Mouse (Mus musculus): ENCODE measurements around the gene Mymk.

The Mymk gene

DNA sequence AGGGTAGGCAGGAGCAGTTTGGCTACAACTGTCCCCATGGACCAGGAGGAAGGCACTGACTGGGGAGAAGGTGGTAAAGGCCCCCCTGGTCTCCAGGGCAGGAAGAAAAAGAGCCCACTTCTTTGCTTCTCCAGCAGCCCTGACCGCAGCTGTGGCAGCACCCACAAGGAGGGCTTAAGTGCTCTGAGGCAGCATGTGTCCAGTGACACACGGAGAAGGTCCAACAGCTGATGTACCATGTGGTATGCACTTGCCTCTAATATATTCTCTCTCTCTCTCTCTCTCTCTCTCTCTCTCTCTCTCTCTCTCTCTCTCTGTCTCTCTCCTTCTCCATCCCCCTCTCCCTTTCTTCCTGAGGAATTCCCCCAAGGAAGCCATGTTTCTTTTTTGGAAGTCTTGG, at the start of gene Mymk:
Gene Mymk (minus strand): TSS at position 202 of the 400 bp plus-strand sequence.
- DNase-seq (ENCODE audit: low spot score), result no peak

DNA sequence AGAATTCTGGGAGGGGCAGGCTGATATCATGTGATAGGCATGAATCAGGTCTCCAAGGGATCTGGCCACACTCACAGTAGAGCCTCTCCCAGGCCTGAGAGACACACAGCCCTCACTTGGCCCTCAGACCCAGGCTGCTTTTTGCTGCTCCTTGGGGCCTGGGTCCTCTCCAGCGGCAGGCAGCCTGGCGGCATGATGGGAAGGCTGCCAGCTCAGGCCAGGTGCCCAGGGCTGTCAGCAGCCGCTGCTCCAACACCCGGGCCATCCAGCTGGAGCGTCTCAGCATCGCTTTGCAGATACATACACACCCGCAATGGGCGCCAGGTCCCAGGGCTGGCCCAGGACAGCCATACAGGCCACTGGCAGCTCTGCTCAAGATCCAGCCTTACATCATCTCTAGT, 48.3 kb upstream of the Mymk start:
- DNase-seq (ENCODE audit: low spot score), result no peak

DNA sequence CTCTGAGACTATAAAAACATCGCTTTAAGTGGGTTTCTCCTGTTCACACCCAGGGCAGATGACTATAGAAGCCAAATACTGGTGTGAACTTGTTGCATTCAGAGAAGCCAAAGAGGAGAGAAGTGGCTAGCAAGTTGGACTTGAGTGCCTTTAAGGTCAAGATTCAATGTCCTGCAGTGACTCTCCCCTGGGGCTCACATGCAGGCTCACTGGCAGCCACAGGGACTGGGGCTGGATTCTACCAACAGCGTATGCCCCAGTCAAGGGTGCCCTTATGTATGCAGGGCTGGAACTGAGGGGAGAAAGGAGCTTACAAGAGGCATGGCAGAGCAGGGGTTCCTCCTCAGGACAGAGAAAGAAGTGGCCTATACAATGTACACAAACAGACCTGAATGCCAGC, 47.8 kb upstream of the Mymk start:
- DNase-seq (ENCODE audit: low spot score), result no peak

DNA sequence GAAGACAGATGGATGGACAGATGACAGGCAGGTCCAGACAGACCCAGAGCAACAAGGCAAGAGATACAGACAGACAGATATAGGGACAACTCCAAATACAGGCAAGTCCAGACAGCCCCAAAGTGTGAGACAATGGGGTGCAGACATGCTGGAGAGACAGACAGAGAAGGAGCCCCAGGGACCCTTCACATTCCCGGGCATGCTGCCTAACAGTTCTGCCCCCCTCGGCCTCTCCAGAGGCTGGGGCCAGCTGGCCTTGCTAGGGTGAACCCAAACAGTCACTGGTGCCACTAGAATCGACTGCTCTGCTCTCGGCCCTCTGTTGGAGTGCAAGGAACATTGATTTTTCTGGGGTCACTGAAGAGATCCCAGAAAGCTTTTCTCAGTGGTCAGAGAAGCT, 46.5 kb upstream of the Mymk start:
- no peak for DNase-seq (ENCODE audit: low spot score)

DNA sequence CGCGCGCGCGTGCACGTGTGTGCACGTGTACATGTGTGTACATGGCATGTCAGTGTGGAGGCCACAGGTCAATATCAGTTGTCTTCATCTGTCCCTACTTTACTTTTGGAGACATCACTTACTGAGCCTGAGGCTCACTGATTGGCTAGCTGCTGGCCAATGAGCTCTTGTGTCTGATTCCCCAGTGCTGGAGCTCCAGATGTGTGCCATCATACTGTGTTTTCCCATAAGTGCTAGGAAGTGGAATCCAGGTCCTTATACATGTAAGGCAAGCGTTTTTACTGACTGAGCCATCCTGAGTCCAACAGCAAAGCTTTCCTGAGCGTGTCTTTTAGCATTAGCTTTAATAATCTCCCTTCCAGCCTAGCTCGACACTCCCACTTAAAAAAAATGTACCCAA, 42.2 kb upstream of the Mymk start:
- no peak for DNase-seq (ENCODE audit: low spot score)

DNA sequence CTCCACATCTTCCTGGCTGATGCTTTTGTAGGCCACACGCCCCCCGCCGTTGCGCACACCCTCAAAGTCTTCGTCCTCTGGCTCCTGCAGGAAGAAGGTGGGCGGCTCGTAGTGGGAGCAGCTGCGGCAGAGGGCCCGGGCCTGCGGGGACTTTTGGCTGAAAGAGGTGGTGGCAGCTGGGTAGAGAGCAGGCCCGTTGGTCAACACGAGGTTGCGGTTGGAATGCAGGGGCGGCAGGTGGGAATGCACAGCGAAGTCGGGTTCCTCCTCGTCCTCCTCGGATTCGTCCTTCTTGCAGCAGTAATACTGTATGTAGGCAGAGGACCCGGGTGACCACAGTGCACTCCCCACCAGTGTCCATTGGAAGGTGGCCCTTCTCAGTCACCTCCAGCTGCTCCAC, 40.6 kb upstream of the Mymk start:
- no peak for DNase-seq (ENCODE audit: low spot score)

DNA sequence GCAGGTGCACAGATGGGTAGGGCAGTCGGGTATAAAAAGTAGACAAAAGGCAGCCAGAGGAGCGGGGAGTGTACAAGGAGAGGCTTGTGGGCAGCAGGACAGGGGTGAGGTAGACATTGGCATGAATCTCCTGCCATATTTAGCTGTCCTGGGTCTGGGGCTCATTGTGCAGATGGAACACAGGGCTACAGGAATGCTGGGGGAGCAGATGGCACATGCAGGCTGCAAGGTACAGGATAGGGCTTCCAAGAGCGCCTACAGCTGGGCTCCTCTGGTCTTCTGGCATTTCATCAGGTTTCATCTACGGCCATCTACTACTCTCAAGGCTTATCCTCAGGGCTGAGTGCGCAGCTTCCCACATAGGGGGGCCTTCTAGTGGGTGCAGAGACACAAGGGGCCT, 37.1 kb upstream of the Mymk start:
- no peak for DNase-seq (ENCODE audit: low spot score)

DNA sequence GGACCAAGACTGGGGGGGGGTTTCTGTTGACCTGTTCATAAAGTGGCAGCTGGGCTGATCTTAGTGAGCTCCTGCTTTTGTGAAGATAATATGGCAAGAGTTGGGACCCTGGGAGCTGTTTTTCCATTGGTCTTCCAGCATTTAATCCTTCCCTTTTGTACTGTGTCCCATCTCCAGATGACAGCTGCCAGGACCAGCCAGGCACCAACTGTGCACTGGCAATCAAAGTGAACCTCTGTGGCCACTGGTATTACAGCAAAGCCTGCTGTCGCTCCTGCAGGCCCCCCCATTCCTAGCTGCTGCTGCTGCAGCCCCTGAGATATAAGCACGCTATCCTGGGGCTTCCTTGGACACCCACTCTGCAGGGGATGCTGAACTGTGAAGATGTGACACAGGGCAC, 36.2 kb upstream of the Mymk start:
- DNase-seq (ENCODE audit: low spot score), result no peak

DNA sequence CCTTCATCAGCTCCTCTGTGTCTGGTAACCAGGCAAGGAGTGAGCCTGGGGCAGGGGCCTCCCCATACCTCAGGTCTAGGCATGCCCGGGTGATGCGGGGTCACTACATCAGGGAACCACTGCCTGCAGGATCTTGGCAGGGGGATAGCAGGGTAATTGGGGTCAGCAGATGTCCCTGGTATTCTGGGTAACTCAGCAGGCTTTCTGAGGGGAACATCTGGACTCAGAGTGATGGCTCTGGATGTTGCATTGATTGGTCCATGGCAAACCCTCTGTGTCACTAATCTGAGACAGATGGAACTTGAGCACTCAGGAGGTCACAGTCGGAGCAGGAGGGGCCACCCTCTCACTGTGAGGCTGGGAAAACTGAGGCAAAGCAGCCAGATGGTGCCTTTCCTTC, 34.8 kb upstream of the Mymk start:
- no peak for DNase-seq (ENCODE audit: low spot score)

DNA sequence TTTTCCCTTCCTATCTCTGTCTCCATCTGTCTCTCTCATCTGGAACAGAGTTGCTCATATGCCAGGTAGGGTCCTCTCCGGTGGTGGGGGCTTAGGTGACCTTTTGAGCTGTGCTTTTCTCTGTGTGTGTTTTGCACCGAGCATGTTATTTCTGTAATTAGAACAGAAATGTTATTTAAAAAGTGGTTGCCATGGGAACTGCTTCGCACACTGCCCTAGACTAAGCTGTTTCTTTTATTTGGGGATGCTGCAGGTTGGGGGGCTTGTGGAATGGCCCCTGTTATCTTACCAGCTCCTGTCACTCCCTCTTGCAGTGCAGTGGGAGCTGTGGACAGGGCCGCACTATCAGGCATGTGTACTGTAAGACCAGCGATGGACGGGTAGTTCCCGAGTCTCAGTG, 31.6 kb upstream of the Mymk start:
- no peak for DNase-seq (ENCODE audit: low spot score)

DNA sequence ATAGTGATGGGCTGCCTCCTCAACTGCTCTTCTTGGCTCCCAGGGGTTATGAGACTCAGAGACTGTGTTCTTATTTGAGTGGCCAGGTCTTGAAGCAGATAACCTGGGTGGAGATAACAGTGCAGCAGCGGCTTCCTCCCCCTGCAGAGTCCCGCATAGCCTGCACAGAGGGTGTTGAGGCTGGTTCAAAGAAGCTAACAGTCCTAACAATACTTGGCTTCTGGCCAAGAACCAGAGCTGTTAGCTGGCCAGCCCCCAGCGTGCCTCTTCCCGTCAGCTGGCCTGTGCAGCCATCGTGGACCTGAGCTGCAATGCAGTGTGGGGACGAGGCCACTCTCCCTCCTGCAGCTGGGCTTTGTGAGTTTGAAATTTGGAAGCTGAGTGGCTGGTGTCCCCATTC, 25.8 kb upstream of the Mymk start:
- no peak for DNase-seq (ENCODE audit: low spot score)

DNA sequence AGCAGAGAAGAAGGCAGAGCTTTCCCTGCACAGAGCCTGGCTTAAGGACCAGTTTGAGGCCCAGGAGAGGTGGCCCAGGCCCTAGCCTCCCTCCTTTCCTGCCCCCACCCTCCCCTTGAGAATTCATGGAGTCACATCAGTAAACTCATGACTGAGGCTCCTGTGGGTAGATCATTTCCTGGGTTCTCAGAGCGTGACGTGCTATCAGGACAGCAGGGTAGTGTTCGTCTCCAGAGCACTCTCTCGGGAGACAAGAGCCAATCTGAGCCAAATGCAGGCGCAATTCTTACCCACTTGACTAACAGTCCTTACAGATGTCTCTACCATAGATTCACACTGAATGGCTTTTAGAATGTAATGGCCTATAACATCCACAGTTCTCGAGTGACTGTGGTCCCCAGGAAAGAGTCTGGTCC, 25.3 kb upstream of the Mymk start:
- no peak for DNase-seq (ENCODE audit: low spot score)

DNA sequence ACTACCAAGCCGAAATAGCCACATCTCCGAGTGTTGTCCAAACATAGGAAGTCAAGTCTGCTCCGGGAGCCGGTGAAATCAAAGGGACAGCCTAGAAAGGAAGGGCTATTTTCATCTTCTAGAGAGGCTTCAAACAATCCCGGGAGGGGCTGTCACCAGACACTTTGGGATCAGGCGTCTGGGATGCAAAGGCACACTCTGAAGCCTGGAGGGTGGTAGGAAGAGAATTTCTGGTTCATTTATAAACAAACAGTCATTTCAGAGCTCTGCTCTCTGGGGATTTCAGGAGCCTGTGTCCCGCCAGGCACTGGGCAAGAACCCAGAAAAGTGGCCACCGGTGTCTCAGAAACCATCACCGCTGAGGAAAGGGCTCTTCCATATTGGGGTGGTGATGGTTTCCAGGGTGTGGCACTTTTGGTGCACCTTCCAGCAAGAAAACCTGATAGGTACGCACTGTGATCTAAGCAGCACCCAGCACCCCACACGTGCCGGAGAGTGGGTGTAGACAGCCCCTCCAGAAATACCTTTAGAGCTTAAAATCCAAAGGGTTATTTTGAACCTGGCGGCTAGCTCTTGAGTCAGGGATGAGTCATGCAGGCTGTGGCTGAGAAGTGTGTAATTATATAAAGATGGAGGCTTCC, 24.5 kb upstream of the Mymk start:
- DNase-seq (ENCODE audit: low spot score), result no peak

DNA sequence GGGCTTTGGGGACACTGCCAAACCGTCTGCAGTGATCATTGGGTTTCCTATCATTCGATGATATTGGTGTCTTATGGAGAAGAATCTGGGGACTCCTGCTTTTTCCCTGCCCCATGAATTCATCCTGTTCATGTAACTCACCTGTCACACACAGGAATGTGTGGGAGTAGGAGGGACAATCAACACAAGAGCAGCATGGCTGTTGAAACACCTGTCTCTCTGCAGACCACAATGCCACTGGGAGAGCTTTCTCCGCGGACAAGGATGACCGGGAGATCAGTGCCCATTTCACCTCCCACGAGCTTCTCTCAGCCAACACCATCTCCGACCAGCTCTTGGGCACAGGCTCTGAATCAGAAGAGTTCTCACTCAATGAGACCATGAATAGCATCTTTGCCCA, 23.2 kb upstream of the Mymk start:
- no peak for DNase-seq (ENCODE audit: low spot score)

DNA sequence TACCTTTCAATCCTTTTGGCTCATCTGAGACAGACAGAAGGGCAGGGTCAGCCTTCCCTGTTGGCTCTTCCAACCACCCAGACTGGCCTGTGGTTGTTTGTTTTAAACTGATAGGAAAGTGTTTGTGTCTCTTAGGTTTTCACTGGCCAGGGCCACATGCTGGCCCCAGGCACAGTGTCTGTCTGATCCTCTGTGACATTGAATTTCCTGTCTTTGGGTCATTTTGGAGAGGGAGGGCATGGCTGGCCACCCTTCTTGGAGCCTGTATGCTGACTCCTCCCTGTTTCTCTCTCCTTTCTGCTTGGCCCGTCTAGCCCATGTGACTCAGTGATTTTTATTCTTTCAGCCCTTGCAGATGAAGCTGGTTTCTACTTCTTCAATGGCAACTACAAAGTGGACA, 17.3 kb upstream of the Mymk start:
- no peak for DNase-seq (ENCODE audit: low spot score)

DNA sequence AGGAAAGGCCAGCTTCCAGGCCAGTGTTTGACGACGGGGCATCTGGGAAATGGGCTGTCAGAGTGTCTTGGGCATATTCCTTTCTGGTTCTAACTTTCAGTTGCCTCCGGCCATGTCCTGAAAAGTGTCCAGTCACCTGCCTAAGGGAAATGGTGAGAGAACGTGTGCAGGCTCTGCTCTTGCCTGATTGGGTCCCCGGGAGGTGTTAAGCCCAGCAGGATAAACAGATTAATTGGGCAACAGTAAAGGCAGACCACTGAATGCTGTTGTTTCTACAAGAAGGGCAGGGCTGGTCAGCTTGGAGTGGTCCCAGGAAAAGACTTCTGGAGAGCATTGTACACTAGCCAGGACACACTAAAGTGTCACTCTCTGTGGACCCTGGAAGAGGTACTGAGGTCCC, 16.7 kb upstream of the Mymk start:
- DNase-seq (ENCODE audit: low spot score), result no peak

DNA sequence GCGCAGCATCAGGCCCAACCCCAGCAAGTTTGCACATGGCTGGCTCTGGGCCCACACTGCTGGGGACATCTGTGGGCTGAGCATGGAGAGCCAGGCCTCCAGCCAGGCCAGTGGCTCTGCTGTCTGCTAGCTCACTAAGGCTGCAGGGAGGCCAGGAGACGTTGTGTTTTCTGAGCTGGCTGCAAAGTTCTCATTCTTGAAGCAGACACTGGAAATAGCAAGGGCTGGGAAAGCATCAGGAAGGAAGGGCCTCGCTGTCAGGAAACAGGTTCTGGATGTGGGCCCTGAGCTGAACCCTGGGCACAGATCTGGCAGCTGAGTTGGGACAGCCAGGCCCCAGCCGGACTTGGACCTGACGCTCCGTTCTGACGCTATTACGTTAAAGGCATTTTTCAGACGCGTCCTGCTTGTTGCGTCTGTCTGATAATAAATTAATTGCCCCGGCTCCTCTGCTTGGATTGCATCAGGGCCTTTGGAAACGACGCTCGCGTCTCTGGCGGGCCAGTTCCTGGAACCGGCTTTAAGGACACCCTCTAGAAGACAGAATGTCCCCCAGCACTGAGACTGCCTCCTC, 16.2 kb upstream of the Mymk start:
- peak; percentile 33 for DNase-seq (ENCODE audit: low spot score)

DNA sequence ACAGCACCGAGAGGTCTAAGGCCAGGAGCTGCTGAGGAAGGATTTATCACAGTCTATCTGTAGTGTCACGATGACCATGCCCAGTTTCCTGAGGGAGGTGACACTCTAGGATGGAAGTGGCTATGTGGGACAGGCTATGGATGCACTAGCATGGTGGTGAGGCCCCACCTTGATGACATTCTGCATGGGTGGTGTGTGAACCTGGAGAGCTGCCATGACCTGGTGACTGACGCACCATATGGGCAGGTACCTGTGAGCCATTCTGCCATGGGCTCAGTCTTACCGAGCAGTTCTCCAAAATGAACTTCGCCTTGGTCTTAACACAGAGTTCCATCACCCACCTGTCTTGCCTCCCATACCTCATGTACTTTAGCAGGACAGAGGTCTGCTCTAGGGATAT, 15.6 kb upstream of the Mymk start:
- no peak for DNase-seq (ENCODE audit: low spot score)

DNA sequence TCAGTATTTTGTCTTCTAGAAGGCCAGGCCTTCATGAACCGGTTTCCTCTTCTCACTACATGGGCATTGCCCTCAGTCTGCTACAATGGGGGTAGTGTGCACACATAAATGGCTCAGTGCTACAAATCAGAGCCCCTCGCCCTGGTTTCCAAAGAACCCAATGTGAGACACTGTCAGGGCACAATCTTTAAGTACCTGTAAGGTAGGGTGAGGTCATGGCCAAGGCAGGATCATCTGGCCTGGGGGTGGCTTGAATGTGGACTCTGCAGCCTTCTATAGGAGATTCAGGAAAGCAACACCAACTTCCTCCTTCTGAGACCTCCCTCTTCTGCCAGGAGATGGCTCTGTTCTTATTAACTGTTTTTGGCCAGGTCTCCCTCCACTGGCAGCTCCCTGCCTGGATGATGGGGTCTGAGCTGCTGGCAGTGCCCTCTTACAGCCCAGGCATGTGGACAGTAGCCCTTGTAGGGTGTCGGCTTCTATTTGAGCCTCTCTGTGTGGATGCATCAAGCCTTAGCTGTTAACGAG, 14.6 kb upstream of the Mymk start:
- DNase-seq (ENCODE audit: low spot score), result no peak

DNA sequence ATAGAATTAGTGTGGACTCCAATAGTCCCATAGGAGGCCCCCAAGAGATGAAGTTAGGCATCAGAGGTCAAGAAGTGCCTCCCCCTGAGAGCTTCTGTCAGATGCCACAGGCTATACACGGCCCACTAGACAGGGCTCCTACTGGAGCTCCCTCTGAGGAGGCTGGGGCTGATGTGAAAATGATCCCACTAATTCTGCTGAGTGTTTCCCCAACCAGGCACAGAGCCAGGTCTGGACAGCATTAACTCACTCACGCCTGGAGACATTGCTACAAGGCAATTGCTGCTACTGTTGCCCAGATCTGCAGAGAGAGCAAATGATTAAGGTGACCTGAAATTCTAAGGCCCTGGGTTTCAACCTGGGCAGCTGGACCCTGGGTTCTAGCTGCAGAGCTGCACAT, 13.8 kb upstream of the Mymk start:
- DNase-seq (ENCODE audit: low spot score), result no peak

DNA sequence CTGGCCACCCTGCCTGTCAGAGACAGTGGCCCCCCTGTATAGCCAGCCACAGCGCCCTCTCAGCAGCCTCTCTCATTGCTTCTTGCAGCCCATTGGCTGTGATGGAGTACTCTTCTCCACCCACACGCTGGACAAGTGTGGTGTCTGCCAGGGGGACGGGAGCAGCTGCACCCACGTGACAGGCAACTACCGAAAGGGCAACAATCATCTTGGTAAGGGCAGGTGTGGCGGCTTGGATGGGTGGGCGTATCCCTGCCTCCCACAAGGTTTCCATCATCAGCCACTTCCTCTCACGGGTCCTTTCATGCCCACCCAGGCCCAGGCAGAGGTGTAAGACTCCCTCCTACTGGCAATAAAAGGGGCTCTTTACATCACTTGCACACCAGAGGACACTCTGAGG, 13.0 kb upstream of the Mymk start:
- DNase-seq (ENCODE audit: low spot score), result no peak

DNA sequence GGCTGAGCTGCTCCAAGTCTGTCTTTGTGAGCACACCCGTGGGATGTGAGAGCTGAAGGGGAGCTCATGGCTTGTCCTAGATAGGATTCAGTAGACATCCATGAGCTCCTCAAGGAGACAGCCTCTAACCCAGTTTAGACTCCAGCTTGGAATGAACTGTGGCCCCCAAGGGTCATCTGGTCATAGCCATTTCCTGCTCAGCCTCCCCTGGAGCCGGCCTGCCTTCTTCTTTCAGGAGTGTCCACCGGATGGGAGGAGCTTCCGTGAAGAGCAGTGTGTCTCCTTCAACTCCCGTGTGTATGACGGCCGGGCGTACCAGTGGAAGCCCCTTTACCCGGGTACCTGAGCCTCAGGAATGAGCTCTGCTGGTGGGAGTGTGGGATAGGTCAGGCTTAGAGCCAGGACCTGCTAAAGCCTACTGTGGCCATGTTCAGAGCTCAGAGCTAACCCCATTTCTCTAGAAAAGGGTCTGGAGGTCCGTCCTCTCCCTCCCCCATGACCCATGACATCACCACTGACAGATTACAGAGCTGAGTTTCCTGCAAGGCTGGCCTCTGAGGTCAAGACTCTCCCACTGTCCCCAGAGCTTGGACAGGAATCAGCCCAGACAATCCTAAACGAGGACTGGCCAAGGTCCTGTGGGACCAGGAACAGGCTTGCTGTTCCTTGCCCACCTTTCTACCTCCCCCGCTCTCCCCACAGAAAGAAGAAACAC, 11.9 kb upstream of the Mymk start:
- no peak for DNase-seq (ENCODE audit: low spot score)

DNA sequence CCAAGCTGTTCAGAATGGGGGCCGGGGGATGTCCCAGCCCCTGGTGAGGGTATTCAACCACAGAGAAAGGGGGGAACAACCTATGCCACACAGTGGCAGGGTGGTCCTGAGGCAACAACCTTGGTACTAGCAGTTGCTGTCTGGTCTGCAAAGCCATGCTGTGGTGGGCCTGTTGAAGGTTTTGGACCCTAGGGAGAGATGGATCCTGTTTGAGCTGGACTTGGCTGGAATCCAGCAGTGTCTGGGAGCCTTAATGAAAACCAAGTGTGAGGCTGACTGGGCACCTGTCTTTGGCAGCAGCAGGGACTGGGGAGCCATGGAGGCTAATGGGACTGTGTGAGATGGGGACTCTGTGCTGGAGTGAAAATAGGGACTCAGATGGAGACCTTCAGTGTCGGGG, 7.7 kb upstream of the Mymk start:
- no peak for DNase-seq (ENCODE audit: low spot score)

DNA sequence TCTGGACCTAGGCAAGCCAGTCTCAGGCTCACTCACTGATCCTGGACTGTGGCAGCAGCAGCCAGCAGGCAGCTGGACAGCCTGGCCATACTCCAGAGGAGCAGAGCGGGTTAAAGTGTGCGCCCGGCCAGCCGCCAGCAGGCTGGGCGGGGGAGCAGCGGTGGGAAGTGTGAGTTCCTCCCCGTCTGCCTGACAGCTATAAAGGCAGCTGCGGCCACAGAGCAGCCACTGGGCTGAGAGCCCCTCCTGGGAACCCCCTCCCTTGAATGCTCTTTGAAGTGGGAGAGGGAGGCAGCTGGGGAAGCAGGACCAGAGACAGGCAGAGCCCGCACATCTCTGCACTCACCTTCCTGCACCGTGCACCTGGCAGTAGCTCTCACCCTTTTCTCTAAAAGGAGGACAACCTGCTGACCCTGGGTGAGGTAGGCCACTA, 7.2 kb upstream of the Mymk start, which contains the start of gene Adamtsl2:
Gene Adamtsl2 (plus strand): TSS at position 228 of the 433 bp plus-strand sequence.
- DNase-seq (ENCODE audit: low spot score), result peak; percentile 47

Measured in ovary, postnatal 10 days (tissue).